Mouse (Mus musculus) heart, postnatal 0 days (tissue): ENCODE data around the gene Asgr2. TPM values are rescaled to one million over a fixed set of nuclear protein-coding genes. Genes with fewer than 3 reads are reported as not detected.

Source experiments
- ATAC-seq: fragments of 200-750 bp; cut with Nextera tagmentation; 2 replicates; pipeline ENCODE4 v1.8.0; 2017; ENCODE audit warnings: low read depth, moderate number of reproducible peaks, moderate library complexity; ENCODE audit not compliant: insufficient read depth
- DNase-seq: peaks from one replicate; pipeline ENCODE4 v3.0.0-alpha.2; 2016; ENCODE audit warnings: low spot score
- H3K27ac ChIP-seq: fragments of 300-500 bp; sonication (generic); 2 replicates; pipeline ENCODE4 v1.5.1; 2014; ENCODE audit warnings: low read depth, mild to moderate bottlenecking
- H3K27me3 ChIP-seq: fragments of 300-500 bp; sonication (generic); 2 replicates; pipeline ENCODE4 v1.6.1; 2014; ENCODE audit warnings: low read length, mixed read lengths; ENCODE audit not compliant: control insufficient read depth, insufficient read depth
- H3K36me3 ChIP-seq: fragments of 300-500 bp; sonication (generic); replicated peaks from 2 replicates; pipeline ENCODE4 v1.6.1; 2014; ENCODE audit warnings: low read length, mixed read lengths; ENCODE audit not compliant: control insufficient read depth, insufficient read depth
- H3K4me1 ChIP-seq: fragments of 300-500 bp; sonication (generic); 2 replicates; pipeline ENCODE4 v1.6.1; 2014; ENCODE audit warnings: antibody characterized with exemption; ENCODE audit not compliant: control insufficient read depth, insufficient read depth
- H3K4me2 ChIP-seq: fragments of 300-500 bp; sonication (generic); 2 replicates; pipeline ENCODE4 v1.6.1; 2014; ENCODE audit warnings: low read depth, mild to moderate bottlenecking, low read length, moderate library complexity
- H3K4me3 ChIP-seq: fragments of 300-500 bp; sonication (generic); 2 replicates; pipeline ENCODE4 v1.5.1; 2014; ENCODE audit warnings: low read depth, low read length
- H3K9ac ChIP-seq: fragments of 300-500 bp; sonication (generic); replicated peaks from 2 replicates; pipeline ENCODE4 v1.6.1; 2014; ENCODE audit warnings: low read depth, low read length, mixed read lengths
- H3K9me3 ChIP-seq: fragments of 300-500 bp; sonication (generic); replicated peaks from 2 replicates; pipeline ENCODE4 v1.6.1; 2016; ENCODE audit warnings: low read length; ENCODE audit not compliant: control insufficient read depth
- CTCF ChIP-seq: IDR thresholded peaks from 2 replicates; pipeline ENCODE4 v1.5.1; 2016; ENCODE audit warnings: antibody characterized with exemption, control low read depth, low read depth
- EP300 ChIP-seq: IDR thresholded peaks from 2 replicates; pipeline ENCODE4 v1.6.1; 2016; ENCODE audit warnings: antibody characterized with exemption, low read depth
- WGBS: fragments of 180-500 bp; shearing (Covaris S2); extraction: QIAGEN DNeasy Blood & Tissue Kit; methylation state at CpG from one replicate; pipeline ENCODE4 v1.1.7; 2014; 5-methylcytosine and 5-hydroxymethylcytosine counted together
- polyA plus RNA-seq: library from polyadenylated mRNA; unstranded; fragments of >200 nt; fragmentation: Nextera tagmentation; extraction: Ambion mirVana; gene quantifications from 2 replicates; pipeline ENCODE4 v1.2.1, GENCODE M21; 2015
- total RNA-seq: library from RNA; depleted of rRNA; stranded (reverse); fragments of >200 nt; gene quantifications from 2 replicates; pipeline ENCODE4 v1.2.3, GENCODE M21; 2014; ENCODE audit warnings: low replicate concordance

The Asgr2 gene
- total and polyA plus RNA-seq, 2 experiments from 2014 or later: not detected

- no peaks in the 10 kb centered on the region for H3K4me1 ChIP-seq
- DNase-seq: no peak
- TF ChIP-seq EP300: no peak
- TF ChIP-seq CTCF: no peak
- ATAC-seq: no peak
- H3K27ac ChIP-seq: no peak overlapping the region
- no peaks in the 10 kb centered on the region for H3K27me3 ChIP-seq
- H3K36me3 ChIP-seq: no peaks in the 10 kb centered on the region
- no peak overlapping the region for H3K4me2 ChIP-seq
- no peak overlapping the region for H3K9ac ChIP-seq
- H3K9me3 ChIP-seq: no peaks in the 10 kb centered on the region
- 69% methylated on average over 7 of the region's 7 CpGs for WGBS
- H3K4me3 ChIP-seq: no peak overlapping the region
These were observed 39.3 kb upstream of the Asgr2 start for GRCm38 (mm10) chr11:70053156-70053555.

GRCm38 (mm10) chr11:70053898-70054570 is 38.4 kb upstream of the Asgr2 start, which contains the start of gene Asgr1:
Asgr1 (plus strand) TSS chr11:70054085.
- ATAC-seq: no peak
- no peak for DNase-seq
- no peak within 1 kb of the TSS for H3K9ac ChIP-seq
- 85% methylated on average over 10 of the region's 10 CpGs for WGBS
- H3K9me3 ChIP-seq: no peaks in the 10 kb centered on the region
- H3K36me3 ChIP-seq: no peaks in the 10 kb centered on the region
- no peak within 1 kb of the TSS for H3K27ac ChIP-seq
- no peak within 1 kb of the TSS for H3K4me2 ChIP-seq
- no peaks in the 10 kb centered on the region for H3K27me3 ChIP-seq
- TF ChIP-seq EP300: no peak
- TF ChIP-seq CTCF: no peak
- no peaks in the 10 kb centered on the region for H3K4me1 ChIP-seq
- no peak within 1 kb of the TSS for H3K4me3 ChIP-seq

- peak; percentile 93 for TF ChIP-seq CTCF
- no peak for TF ChIP-seq EP300
- no peaks in the 10 kb centered on the region for H3K9me3 ChIP-seq
- H3K27ac ChIP-seq: no peak overlapping the region
- no peak overlapping the region for H3K9ac ChIP-seq
- H3K4me2 ChIP-seq: no peak overlapping the region
- DNase-seq (peak; percentile 45), ATAC-seq (peak; percentile 49)
- H3K27me3 ChIP-seq: no peaks in the 10 kb centered on the region
- no peaks in the 10 kb centered on the region for H3K4me1 ChIP-seq
- no peak overlapping the region for H3K4me3 ChIP-seq
- H3K36me3 ChIP-seq: no peaks in the 10 kb centered on the region
- WGBS: 24% methylated on average over 18 of the region's 18 CpGs
These were observed 36.7 kb upstream of the Asgr2 start for GRCm38 (mm10) chr11:70055618-70056214.

GRCm38 (mm10) chr11:70057805-70058204 is 34.6 kb upstream of the Asgr2 start:
- no peak overlapping the region for H3K4me2 ChIP-seq
- no peaks in the 10 kb centered on the region for H3K27me3 ChIP-seq
- DNase-seq: no peak
- H3K9me3 ChIP-seq: no peaks in the 10 kb centered on the region
- no peak for TF ChIP-seq CTCF
- TF ChIP-seq EP300: no peak
- no peak for ATAC-seq
- H3K4me1 ChIP-seq: no peaks in the 10 kb centered on the region
- WGBS: 87% methylated on average over 9 of the region's 9 CpGs
- H3K36me3 ChIP-seq: no peaks in the 10 kb centered on the region
- no peak overlapping the region for H3K27ac ChIP-seq
- no peak overlapping the region for H3K9ac ChIP-seq
- H3K4me3 ChIP-seq: no peak overlapping the region

GRCm38 (mm10) chr11:70059930-70060329 is 32.5 kb upstream of the Asgr2 start:
- H3K27ac ChIP-seq: no peak overlapping the region
- no peaks in the 10 kb centered on the region for H3K4me1 ChIP-seq
- WGBS: 31% methylated on average over 6 of the region's 6 CpGs
- no peak for TF ChIP-seq CTCF
- no peak for TF ChIP-seq EP300
- H3K9ac ChIP-seq: no peak overlapping the region
- no peaks in the 10 kb centered on the region for H3K27me3 ChIP-seq
- H3K9me3 ChIP-seq: no peaks in the 10 kb centered on the region
- no peak overlapping the region for H3K4me3 ChIP-seq
- DNase-seq (no peak), ATAC-seq (no peak)
- no peak overlapping the region for H3K4me2 ChIP-seq
- no peaks in the 10 kb centered on the region for H3K36me3 ChIP-seq
